Mouse (Mus musculus) ES-E14 (cell line): ENCODE results near the gene Cox11. TPM values are rescaled to one million over a fixed set of nuclear protein-coding genes. Genes with fewer than 3 reads are reported as not detected.

Source experiments
- DNase-seq: peaks from one replicate; pipeline ENCODE4 v3.0.0-alpha.2; 2013; ENCODE audit warnings: low read depth, low spot score
- H3K27ac ChIP-seq: 2 replicates; pipeline ENCODE4 v1.5.1; 2012; ENCODE audit warnings: low read depth, mild to moderate bottlenecking, low read length, moderate library complexity, mixed read lengths; ENCODE audit not compliant: poor library complexity, insufficient read depth, severe bottlenecking
- H3K36me3 ChIP-seq: 2 replicates; pipeline ENCODE4 v1.6.1; 2012; ENCODE audit warnings: mild to moderate bottlenecking, low read length, moderate library complexity, mixed read lengths; ENCODE audit not compliant: control insufficient read depth, poor library complexity, insufficient read depth, severe bottlenecking
- H3K4me1 ChIP-seq, 2 experiments: fragments of 150-350 bp in 1 of 2; sonication (generic) in 1 of 2; 2 replicates each; pipeline ENCODE4 v1.6.1; 2012; ENCODE audit warnings: low read length in 2 of 2, mild to moderate bottlenecking in 1 of 2, mixed read lengths in 1 of 2; ENCODE audit not compliant: control insufficient read depth in 2 of 2, insufficient read depth in 2 of 2, poor library complexity in 1 of 2
- H3K4me3 ChIP-seq, 2 experiments: fragments of 150-350 bp in 1 of 2; sonication (generic) in 1 of 2; 2 replicates each; pipeline ENCODE4 v1.5.1; 2012; ENCODE audit warnings: low read length in 2 of 2, low read depth in 1 of 2, mild to moderate bottlenecking in 1 of 2, mixed read lengths in 1 of 2; ENCODE audit not compliant: insufficient read depth in 1 of 2, poor library complexity in 1 of 2, severe bottlenecking in 1 of 2
- H3K9ac ChIP-seq: 2 replicates; pipeline ENCODE4 v1.6.1; 2012; ENCODE audit warnings: low read depth, mild to moderate bottlenecking, low read length, mixed read lengths; ENCODE audit not compliant: poor library complexity, insufficient read depth, severe bottlenecking
- H3K9me3 ChIP-seq: fragments of 150-350 bp; sonication (generic); 2 replicates; pipeline ENCODE4 v1.6.1; 2012; ENCODE audit warnings: low read depth, mild to moderate bottlenecking, low read length; ENCODE audit not compliant: control insufficient read depth, insufficient read depth
- CHD2 ChIP-seq: IDR thresholded peaks from 2 replicates; pipeline ENCODE4 v1.6.1; 2014; ENCODE audit warnings: mild to moderate bottlenecking, low read depth, low read length, inconsistent platforms
- HCFC1 ChIP-seq: IDR thresholded peaks from 2 replicates; pipeline ENCODE4 v1.6.1; 2012; ENCODE audit warnings: low read length, inconsistent platforms, borderline replicate concordance; ENCODE audit not compliant: insufficient read depth
- MAFK ChIP-seq: IDR thresholded peaks from 2 replicates; pipeline ENCODE4 v1.6.1; 2014; ENCODE audit warnings: mild to moderate bottlenecking, low read depth, low read length, inconsistent platforms; ENCODE audit not compliant: insufficient read depth
- ZC3H11A ChIP-seq: IDR thresholded peaks from 2 replicates; pipeline ENCODE4 v1.6.1; 2012; ENCODE audit warnings: low read depth, mild to moderate bottlenecking, inconsistent platforms, low read length, borderline replicate concordance
- ZNF384 ChIP-seq: IDR thresholded peaks from 2 replicates; pipeline ENCODE4 v1.6.1; 2012; ENCODE audit warnings: low read depth, low read length, inconsistent platforms
- in situ Hi-C, 2 experiments: fragments of 600-800 bp; cut with MboI; formaldehyde crosslinking; loops; one replicate each; pipeline ENCODE4 v1.15.1; 2025; ENCODE audit warnings: low sequenced_read_pairs in 2 of 2, inconsistent platforms in 1 of 2; ENCODE audit not compliant: unreplicated experiment in 2 of 2
- total RNA-seq: library from RNA; depleted of rRNA; stranded (reverse); fragments of 300-350 nt; gene quantifications from 2 replicates; pipeline ENCODE4 v1.2.3, GENCODE M21; 2012

The Cox11 gene
- total RNA-seq, 1 experiment, result 32.4 TPM

DNA sequence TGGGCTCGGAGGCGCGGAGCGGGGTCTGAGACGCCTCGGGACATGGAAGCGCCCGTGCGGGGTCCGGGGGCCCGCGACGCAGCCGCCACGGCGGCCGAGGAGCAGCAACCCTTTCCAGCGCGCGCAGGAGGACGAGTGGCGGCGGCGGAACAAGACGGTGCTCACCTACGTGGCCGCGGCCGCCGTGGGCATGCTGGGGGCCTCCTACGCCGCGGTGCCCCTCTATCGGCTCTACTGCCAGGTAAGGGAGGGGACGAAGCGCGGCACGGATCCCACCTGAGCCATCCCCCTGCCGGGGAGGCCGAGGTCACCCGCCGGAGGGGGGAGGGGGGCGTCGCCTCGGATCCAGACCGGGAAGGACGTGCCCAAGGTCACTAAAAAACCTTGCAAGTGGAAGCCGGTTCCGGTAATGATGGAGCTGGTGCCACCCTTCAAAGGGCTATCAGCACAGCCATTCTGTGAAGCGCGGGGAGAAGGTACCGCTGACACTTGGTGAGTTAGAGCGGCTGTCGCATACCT is 398 bp downstream of the Cox11 start:
- H3K4me3 ChIP-seq, result peak overlapping the region; percentile 64 to 85
- no peaks in the 10 kb centered on the region; a peak in 1 of 4 replicates for H3K4me1 ChIP-seq
- H3K27ac ChIP-seq, result peak overlapping the region; percentile 77
- DNase-seq, result peak; percentile 40
- peak overlapping the region; percentile 97 for H3K9ac ChIP-seq
- peaks cover 5% of the 10 kb centered on the region for H3K36me3 ChIP-seq
- TF ChIP-seq CHD2 (no peak), HCFC1 (no peak), ZC3H11A (no peak), ZNF384 (no peak), MAFK (no peak)
- H3K9me3 ChIP-seq, result no peaks in the 10 kb centered on the region
- in situ Hi-C loops, result no loop called here

DNA sequence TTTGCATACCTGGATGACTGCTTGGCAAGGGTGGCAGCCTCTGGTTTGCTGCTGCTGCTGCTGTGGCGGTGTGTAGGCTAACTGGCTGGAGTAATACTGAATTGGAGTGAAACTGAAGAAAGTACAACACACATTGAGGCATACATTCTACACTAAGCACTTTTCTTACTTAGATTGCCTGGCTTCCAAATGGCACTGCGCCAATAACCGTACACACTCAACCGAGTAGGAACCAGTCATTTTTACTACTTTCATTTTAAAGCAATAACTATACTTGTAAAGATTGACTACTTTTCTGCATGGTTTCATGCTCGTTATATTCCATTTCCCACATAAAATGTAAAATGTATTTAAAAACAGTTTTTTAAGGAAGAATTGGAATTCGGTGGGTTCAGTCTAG is 11.8 kb downstream of the Cox11 start:
- in situ Hi-C loops, result no loop called here
- TF ChIP-seq CHD2 (no peak), HCFC1 (no peak), ZC3H11A (no peak), ZNF384 (no peak), MAFK (no peak)

DNA sequence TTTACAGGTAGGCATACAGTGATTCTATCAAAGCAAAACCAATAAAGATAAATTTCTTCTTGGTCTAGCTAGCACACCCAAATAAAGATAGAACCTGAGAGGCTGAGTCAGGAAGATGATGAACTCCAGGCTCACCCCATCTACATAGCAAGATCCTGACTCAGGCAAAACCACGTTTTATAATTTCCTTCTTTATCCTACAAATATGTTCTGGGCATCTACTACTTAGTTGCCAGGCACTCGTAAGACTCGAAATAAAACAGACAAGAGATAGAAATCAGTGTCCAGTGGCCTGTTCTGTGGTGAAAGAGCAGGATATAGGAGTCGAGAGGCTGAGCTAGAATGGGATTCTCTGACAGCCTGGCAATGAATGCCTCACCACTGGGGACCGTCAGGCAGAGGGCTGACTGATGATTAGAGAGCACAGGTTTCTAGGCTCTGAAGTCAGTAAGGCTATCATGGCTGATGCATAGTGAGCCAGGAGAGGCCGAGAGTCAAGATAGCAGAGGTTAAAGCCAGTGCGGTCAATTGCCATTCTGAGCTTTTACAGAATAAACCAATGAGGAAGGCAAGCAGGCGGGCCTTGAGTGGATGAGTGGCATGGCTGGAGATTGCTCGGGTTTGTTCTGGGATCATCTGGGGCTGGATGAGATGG is 12.4 kb downstream of the Cox11 start:
- H3K9me3 ChIP-seq, result no peaks in the 10 kb centered on the region
- no peak for DNase-seq
- no peaks in the 10 kb centered on the region for H3K4me1 ChIP-seq
- no peak overlapping the region for H3K4me3 ChIP-seq
- no peak overlapping the region for H3K9ac ChIP-seq
- in situ Hi-C loops, result no loop called here
- no peak for TF ChIP-seq CHD2
- peaks cover 10% of the 10 kb centered on the region for H3K36me3 ChIP-seq
- H3K27ac ChIP-seq, result no peak overlapping the region

More for the DNA sequence above, 11.8 kb downstream of the Cox11 start:
- Histone ChIP-seq H3K4me3 (no peak overlapping the region), H3K9me3 (no peaks in the 10 kb centered on the region), H3K4me1 (no peaks in the 10 kb centered on the region), H3K27ac (no peak overlapping the region), H3K9ac (no peak overlapping the region), H3K36me3 (peaks cover 16% of the 10 kb centered on the region)
- DNase-seq, result no peak

DNA sequence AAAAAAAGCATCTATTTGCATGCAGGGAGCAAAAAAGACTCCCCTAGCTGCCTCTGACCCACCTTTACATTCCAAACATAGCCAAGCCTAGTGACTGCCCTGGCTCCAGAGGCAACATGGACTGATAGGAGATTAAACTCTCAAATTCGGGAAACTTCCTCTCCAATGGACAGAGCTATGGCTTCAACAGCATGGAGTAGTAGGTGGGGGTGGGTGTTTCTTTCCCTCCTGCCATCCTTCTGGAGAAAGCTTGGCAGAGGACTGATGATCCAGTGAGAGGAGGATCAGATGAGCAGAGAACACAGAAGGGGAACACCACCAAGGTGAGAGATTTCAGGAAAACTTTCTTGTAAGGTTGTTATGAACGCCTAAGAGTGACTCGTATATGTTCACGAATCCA is 14.6 kb downstream of the Cox11 start:
- Histone ChIP-seq H3K36me3 (peaks cover 8% of the 10 kb centered on the region), H3K9me3 (no peaks in the 10 kb centered on the region), H3K9ac (no peak overlapping the region), H3K4me3 (no peak overlapping the region), H3K4me1 (no peaks in the 10 kb centered on the region), H3K27ac (no peak overlapping the region)
- TF ChIP-seq MAFK (no peak), ZC3H11A (no peak)
- in situ Hi-C loops, result no loop called here
- DNase-seq, result no peak

DNA sequence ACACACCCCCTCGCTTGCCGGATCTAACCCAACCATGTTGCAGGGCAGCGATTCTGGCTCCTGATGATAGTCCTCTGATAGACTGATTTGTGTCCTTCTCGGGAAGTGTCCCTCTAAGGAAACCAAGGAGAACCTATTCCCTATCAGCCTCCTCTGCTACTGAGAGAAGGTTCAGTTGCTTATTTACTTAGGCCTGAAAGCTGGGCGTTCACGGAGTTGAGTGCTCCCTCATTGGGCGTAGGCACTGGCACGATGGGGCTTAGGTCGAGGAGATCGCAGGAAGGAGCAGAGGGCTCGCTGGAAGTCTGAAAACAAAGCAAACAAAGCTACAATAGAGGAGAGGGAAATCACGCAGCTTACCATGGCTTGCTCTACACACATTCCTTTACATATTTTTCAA is 19.6 kb downstream of the Cox11 start:
- no peak for TF ChIP-seq MAFK
- TF ChIP-seq CHD2, result no peak
- TF ChIP-seq HCFC1, result no peak
- TF ChIP-seq ZC3H11A, result no peak
- in situ Hi-C loops, result no loop called here
- H3K36me3 ChIP-seq, result peaks cover 7% of the 10 kb centered on the region

More for the DNA sequence above, 19.6 kb downstream of the Cox11 start:
- no peaks in the 10 kb centered on the region for H3K9me3 ChIP-seq
- H3K27ac ChIP-seq, result no peak overlapping the region
- H3K4me1 ChIP-seq, result no peaks in the 10 kb centered on the region
- H3K9ac ChIP-seq, result no peak overlapping the region
- no peak overlapping the region for H3K4me3 ChIP-seq
- DNase-seq, result no peak
